Mouse (Mus musculus): ENCODE measurements at regions not wholly inside any gene's neighbourhood (a gene's known extent, or its start where the extent isn't known, plus 50 kb on each side); places are given as distances from the start of the nearest gene placed in this dataset.
"Not testable (repeated sequence)": the region's sequence is repeated elsewhere in the genome, so short reads cannot be mapped to it uniquely, and the experiment has no call there.

DNA sequence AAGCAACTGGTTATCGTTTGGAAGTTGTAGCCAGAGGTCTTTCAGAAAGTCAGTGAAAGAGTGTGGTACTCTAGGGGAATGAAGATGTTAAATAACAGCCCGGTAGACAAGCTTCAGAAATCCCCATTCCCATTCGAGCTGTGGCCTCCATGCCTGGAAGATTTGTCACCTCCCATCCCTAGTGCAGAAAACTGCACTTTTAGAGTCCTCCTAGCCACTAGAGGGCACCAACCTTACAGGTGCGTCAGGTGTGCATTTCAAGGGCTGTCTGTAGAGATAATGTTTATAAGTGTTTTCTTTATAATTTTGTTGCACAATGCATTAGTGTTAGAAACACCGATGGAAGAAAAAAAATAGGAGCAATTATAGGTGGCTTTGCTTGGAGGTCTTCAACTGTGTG is 187.3 kb downstream of the Lyplal1 start:
- Histone ChIP-seq H3K36me3 (ENCODE audit: control insufficient read depth, insufficient read depth, low read length) (no peaks in the 10 kb centered on the region), H3K27ac (replicated peaks; ENCODE audit: low read depth, low read length) (no peak overlapping the region), H3K4me3 (ENCODE audit: low read depth, low read length) (no peak overlapping the region), H3K9me3 (ENCODE audit: control insufficient read depth, low read length) (no peaks in the 10 kb centered on the region), H3K4me1 (ENCODE audit: control insufficient read depth, insufficient read depth, low read length) (no peaks in the 10 kb centered on the region), H3K4me2 (ENCODE audit: low read depth, severe bottlenecking) (no peak overlapping the region), H3K27me3 (ENCODE audit: control insufficient read depth, insufficient read depth, low read length) (no peaks in the 10 kb centered on the region), H3K9ac (ENCODE audit: low read length) (no peak overlapping the region)
- WGBS = 86% methylated on average over 5 of the region's 5 CpGs
- ATAC-seq (ENCODE audit: insufficient number of reproducible peaks, low FRiP score, low TSS enrichment, low read depth) (no peak), DNase-seq (ENCODE audit: low spot score) (no peak)

DNA sequence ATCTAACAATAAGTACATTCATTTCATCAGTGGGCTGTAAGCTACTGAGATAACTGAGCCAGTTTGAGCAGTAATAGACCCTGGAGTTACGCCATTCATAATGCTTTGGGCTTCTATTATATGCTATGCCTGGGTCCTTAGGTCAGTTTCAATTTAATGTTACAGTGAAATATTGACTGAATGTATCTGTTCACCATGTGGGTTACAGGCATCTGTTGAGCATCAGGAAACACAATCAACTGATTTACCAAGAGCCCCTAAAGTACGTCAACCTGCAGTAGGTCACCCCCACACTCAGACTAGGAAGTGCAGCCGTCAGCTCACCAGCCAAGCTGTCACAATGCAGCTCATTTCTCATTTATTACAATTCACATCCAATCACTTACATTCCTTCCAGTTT is 183.5 kb downstream of the Lyplal1 start:
- H3K4me3 ChIP-seq (ENCODE audit: low read depth, low read length) = no peak overlapping the region

DNA sequence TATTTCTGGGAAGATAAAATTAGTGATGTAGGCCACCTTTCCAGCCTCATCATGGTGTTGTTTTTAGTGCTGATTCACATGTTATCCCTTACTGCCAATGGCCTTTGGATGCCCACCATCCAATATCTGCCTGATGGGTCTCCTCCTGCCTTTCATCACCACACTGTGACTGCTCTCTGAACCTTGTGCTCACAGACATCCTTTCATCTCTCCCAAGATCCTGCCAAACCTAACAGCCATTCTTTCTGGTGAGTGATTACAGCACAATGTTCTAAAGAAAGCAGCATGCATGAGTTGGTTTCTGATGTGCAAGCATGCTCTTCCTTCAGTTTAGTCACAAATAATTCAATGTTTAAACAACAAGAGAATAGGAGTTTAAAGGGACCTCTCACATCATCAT is 180.1 kb downstream of the Lyplal1 start:
- DNase-seq (ENCODE audit: low spot score) = no peak
- Histone ChIP-seq H3K4me1 (ENCODE audit: control insufficient read depth, insufficient read depth, low read length) (no peaks in the 10 kb centered on the region), H3K4me3 (ENCODE audit: low read depth, low read length) (no peak overlapping the region), H3K9me3 (ENCODE audit: control insufficient read depth, low read length) (no peaks in the 10 kb centered on the region), H3K9ac (ENCODE audit: low read length) (no peak overlapping the region), H3K36me3 (ENCODE audit: control insufficient read depth, insufficient read depth, low read length) (no peaks in the 10 kb centered on the region), H3K4me2 (ENCODE audit: low read depth, severe bottlenecking) (no peak overlapping the region), H3K27me3 (ENCODE audit: control insufficient read depth, insufficient read depth, low read length) (no peaks in the 10 kb centered on the region), H3K27ac (replicated peaks; ENCODE audit: low read depth, low read length) (no peak overlapping the region)
- no peak for ATAC-seq (ENCODE audit: insufficient number of reproducible peaks, low FRiP score, low TSS enrichment, low read depth)

More for the DNA sequence above, 183.5 kb downstream of the Lyplal1 start:
- ATAC-seq (ENCODE audit: insufficient number of reproducible peaks, low FRiP score, low TSS enrichment, low read depth) = 0 out of 2 replicates have a peak, but pooled peaks have one; percentile 47
- no peak for DNase-seq (ENCODE audit: low spot score)
- Histone ChIP-seq H3K9me3 (ENCODE audit: control insufficient read depth, low read length) (no peaks in the 10 kb centered on the region), H3K27ac (replicated peaks; ENCODE audit: low read depth, low read length) (no peak overlapping the region), H3K27me3 (ENCODE audit: control insufficient read depth, insufficient read depth, low read length) (no peaks in the 10 kb centered on the region), H3K9ac (ENCODE audit: low read length) (no peak overlapping the region), H3K36me3 (ENCODE audit: control insufficient read depth, insufficient read depth, low read length) (no peaks in the 10 kb centered on the region), H3K4me1 (ENCODE audit: control insufficient read depth, insufficient read depth, low read length) (no peaks in the 10 kb centered on the region), H3K4me2 (ENCODE audit: low read depth, severe bottlenecking) (no peak overlapping the region)
- 69% methylated on average over 3 of the region's 3 CpGs for WGBS

DNA sequence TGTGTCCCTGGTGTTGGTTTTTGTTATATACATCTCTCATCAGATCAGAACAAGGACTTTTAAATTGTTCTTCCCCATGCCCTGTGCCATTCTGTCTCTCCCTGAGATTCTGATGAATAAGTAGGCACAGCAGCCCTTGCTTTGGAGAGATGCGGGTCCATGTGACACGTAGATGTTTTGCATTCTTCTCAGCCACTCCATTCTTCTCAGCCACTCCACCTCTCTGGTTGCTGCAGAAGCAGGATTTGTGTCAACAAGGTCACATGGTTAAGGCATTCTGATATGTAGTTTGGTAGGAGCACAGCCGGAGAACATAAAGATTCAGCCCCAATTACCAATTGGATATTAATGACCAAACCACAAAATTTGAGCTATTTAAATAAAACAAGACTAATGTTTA is 177.2 kb downstream of the Lyplal1 start:
- H3K4me1 ChIP-seq (ENCODE audit: control insufficient read depth, insufficient read depth, low read length) = no peaks in the 10 kb centered on the region
- H3K27ac ChIP-seq (replicated peaks; ENCODE audit: low read depth, low read length) = no peak overlapping the region

DNA sequence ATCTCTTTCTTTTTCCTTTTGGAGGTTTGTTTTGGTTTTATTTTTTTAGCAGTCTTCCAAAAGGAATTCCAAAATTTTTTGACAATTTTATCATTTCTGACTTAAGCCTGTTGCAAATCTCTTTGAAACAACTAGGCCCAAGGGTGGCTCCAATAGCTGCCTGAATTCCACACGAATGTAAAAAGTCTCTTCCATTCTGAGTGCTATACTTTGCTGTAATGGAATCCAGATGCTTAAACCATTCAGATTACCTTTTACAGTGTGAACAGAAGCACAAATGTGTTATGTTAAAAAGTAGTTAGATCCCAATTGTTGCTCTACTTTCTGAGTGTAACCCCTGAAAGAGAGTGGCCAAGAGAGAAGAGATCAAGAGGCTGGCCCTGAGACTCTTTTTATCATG is 176.6 kb downstream of the Lyplal1 start:
- ATAC-seq (ENCODE audit: insufficient number of reproducible peaks, low FRiP score, low TSS enrichment, low read depth) = no peak
- WGBS = 19% methylated on average over 1 of the region's 1 CpGs
- Histone ChIP-seq H3K27me3 (ENCODE audit: control insufficient read depth, insufficient read depth, low read length) (no peaks in the 10 kb centered on the region), H3K4me1 (ENCODE audit: control insufficient read depth, insufficient read depth, low read length) (no peaks in the 10 kb centered on the region), H3K4me3 (ENCODE audit: low read depth, low read length) (no peak overlapping the region), H3K4me2 (ENCODE audit: low read depth, severe bottlenecking) (no peak overlapping the region), H3K36me3 (ENCODE audit: control insufficient read depth, insufficient read depth, low read length) (no peaks in the 10 kb centered on the region), H3K9ac (ENCODE audit: low read length) (no peak overlapping the region), H3K9me3 (ENCODE audit: control insufficient read depth, low read length) (no peaks in the 10 kb centered on the region), H3K27ac (replicated peaks; ENCODE audit: low read depth, low read length) (no peak overlapping the region)
- DNase-seq (ENCODE audit: low spot score) = no peak

More for the DNA sequence above, 177.2 kb downstream of the Lyplal1 start:
- no peak overlapping the region for H3K4me3 ChIP-seq (ENCODE audit: low read depth, low read length)
- 78% methylated on average over 3 of the region's 3 CpGs for WGBS
- no peaks in the 10 kb centered on the region for H3K36me3 ChIP-seq (ENCODE audit: control insufficient read depth, insufficient read depth, low read length)
- no peaks in the 10 kb centered on the region for H3K27me3 ChIP-seq (ENCODE audit: control insufficient read depth, insufficient read depth, low read length)
- H3K9me3 ChIP-seq (ENCODE audit: control insufficient read depth, low read length) = no peaks in the 10 kb centered on the region
- no peak overlapping the region for H3K9ac ChIP-seq (ENCODE audit: low read length)
- no peak overlapping the region for H3K4me2 ChIP-seq (ENCODE audit: low read depth, severe bottlenecking)
- no peak for DNase-seq (ENCODE audit: low spot score)
- ATAC-seq (ENCODE audit: insufficient number of reproducible peaks, low FRiP score, low TSS enrichment, low read depth) = no peak

DNA sequence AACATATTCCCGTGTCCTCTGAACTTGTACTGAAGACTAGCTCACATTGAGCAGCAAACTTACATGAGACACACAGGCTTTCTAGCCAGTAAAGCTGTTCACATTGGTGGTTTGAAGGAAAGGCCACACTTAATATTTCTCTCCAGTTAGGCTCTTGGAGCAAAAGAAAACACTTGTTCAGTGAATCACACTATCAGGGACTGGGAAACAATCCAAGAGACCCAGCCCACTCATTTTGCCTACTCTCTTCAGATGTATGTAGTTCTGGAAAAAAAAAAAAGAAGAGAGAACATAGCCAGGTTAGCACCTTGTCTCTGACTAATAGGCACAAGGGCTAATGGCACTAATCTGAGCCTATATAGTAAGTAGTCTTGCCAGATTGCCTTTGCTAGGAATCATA is 165.9 kb downstream of the Lyplal1 start:
- Histone ChIP-seq H3K27me3 (ENCODE audit: control insufficient read depth, insufficient read depth, low read length) (no peaks in the 10 kb centered on the region), H3K36me3 (ENCODE audit: control insufficient read depth, insufficient read depth, low read length) (no peaks in the 10 kb centered on the region), H3K4me2 (ENCODE audit: low read depth, severe bottlenecking) (no peak overlapping the region), H3K9ac (ENCODE audit: low read length) (no peak overlapping the region), H3K4me1 (ENCODE audit: control insufficient read depth, insufficient read depth, low read length) (no peaks in the 10 kb centered on the region), H3K9me3 (ENCODE audit: control insufficient read depth, low read length) (no peaks in the 10 kb centered on the region), H3K27ac (replicated peaks; ENCODE audit: low read depth, low read length) (no peak overlapping the region), H3K4me3 (ENCODE audit: low read depth, low read length) (no peak overlapping the region)
- 76% methylated on average over 1 of the region's 1 CpGs for WGBS
- no peak for DNase-seq (ENCODE audit: low spot score)
- ATAC-seq (ENCODE audit: insufficient number of reproducible peaks, low FRiP score, low TSS enrichment, low read depth) = no peak

DNA sequence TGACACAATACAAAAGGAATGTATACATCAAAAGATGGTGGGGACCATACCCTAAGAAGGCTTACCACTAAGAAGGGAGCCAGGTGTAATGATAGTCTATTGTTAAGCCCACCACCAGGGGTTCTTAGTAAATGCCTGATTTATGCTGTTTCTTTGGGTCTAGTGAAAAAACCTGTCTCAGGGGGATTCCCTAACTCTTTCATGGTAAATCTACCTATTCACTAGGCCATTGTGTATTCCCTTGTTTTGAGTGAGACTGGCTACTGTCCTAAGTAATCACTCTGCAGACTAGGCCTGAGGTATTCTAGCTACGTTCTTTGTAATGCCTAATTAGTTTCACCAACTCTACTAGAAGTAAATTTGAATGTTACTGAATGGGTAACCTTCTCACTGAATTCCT is 161.3 kb downstream of the Lyplal1 start:
- not testable (repeated sequence) for H3K9me3 ChIP-seq (ENCODE audit: control insufficient read depth, low read length); H3K36me3 ChIP-seq (ENCODE audit: control insufficient read depth, insufficient read depth, low read length); H3K27me3 ChIP-seq (ENCODE audit: control insufficient read depth, insufficient read depth, low read length); H3K27ac ChIP-seq (replicated peaks; ENCODE audit: low read depth, low read length); H3K4me1 ChIP-seq (ENCODE audit: control insufficient read depth, insufficient read depth, low read length); H3K4me3 ChIP-seq (ENCODE audit: low read depth, low read length); DNase-seq (ENCODE audit: low spot score); ATAC-seq (ENCODE audit: insufficient number of reproducible peaks, low FRiP score, low TSS enrichment, low read depth); H3K9ac ChIP-seq (ENCODE audit: low read length); H3K4me2 ChIP-seq (ENCODE audit: low read depth, severe bottlenecking)
- 63% methylated on average over 1 of the region's 1 CpGs for WGBS

DNA sequence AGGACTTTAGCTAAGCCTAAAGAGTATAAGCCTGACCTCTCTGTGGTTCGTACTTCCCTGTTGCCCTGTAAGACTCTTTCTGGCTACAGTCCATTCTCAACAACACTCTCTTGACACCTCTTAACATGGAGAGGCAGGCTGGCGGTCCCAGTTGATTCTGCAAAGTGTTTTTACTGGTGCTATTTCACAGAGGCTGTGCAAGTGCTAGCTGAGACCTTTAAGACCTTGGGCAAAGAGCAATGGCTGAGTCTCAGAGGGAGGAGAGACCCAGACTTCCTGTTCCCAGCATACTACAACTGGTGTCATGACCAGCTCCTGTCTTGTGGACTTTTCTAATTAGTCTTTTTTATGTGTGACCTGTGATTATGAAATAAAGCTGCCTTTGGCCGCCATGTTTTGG is 159.6 kb downstream of the Lyplal1 start:
- no peaks in the 10 kb centered on the region for H3K36me3 ChIP-seq (ENCODE audit: control insufficient read depth, insufficient read depth, low read length)
- DNase-seq (ENCODE audit: low spot score) = no peak
- no peak overlapping the region for H3K4me2 ChIP-seq (ENCODE audit: low read depth, severe bottlenecking)
- H3K27ac ChIP-seq (replicated peaks; ENCODE audit: low read depth, low read length) = no peak overlapping the region; the same call in 1 of the 2 replicates
- no peaks in the 10 kb centered on the region for H3K9me3 ChIP-seq (ENCODE audit: control insufficient read depth, low read length)
- H3K4me1 ChIP-seq (ENCODE audit: control insufficient read depth, insufficient read depth, low read length) = no peaks in the 10 kb centered on the region
- H3K27me3 ChIP-seq (ENCODE audit: control insufficient read depth, insufficient read depth, low read length) = no peaks in the 10 kb centered on the region
- no peak for ATAC-seq (ENCODE audit: insufficient number of reproducible peaks, low FRiP score, low TSS enrichment, low read depth)
- H3K9ac ChIP-seq (ENCODE audit: low read length) = no peak overlapping the region
- WGBS = 73% methylated on average over 3 of the region's 3 CpGs
- H3K4me3 ChIP-seq (ENCODE audit: low read depth, low read length) = no peak overlapping the region

DNA sequence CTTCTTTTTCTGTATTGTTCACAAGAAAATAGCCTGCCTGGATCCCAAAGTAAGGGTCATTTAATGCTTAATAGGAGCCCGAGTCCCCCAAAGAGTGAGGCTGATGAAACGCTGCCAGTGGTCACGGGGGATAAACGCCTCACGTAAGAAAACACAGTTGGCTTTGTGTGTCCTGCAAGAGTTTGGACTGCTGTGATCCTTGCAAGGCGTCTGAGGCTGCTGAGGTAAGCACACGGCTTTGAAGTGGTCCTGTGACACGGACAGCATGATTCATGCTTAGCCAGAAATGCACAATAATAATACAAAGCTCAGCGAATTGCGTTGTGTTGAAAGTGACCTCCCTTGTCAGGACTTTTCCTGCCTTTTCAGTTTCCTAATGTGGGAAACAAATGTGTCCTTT is 158.8 kb downstream of the Lyplal1 start:
- ATAC-seq (ENCODE audit: insufficient number of reproducible peaks, low FRiP score, low TSS enrichment, low read depth) (no peak), DNase-seq (ENCODE audit: low spot score) (peak; percentile 34)
- no peaks in the 10 kb centered on the region for H3K27me3 ChIP-seq (ENCODE audit: control insufficient read depth, insufficient read depth, low read length)
- H3K9ac ChIP-seq (ENCODE audit: low read length) = no peak overlapping the region
- no peaks in the 10 kb centered on the region for H3K36me3 ChIP-seq (ENCODE audit: control insufficient read depth, insufficient read depth, low read length)
- H3K4me3 ChIP-seq (ENCODE audit: low read depth, low read length) = no peak overlapping the region
- WGBS = 56% methylated on average over 10 of the region's 10 CpGs
- no peaks in the 10 kb centered on the region for H3K4me1 ChIP-seq (ENCODE audit: control insufficient read depth, insufficient read depth, low read length)
- no peaks in the 10 kb centered on the region for H3K9me3 ChIP-seq (ENCODE audit: control insufficient read depth, low read length)
- peak overlapping the region; percentile 59; the same call in 1 of the 2 replicates for H3K27ac ChIP-seq (replicated peaks; ENCODE audit: low read depth, low read length)
- H3K4me2 ChIP-seq (ENCODE audit: low read depth, severe bottlenecking) = no peak overlapping the region

All from limb, embryonic 11.5 days (tissue).